Mouse (Mus musculus) intestine, embryonic 15.5 days (tissue): ENCODE data around the gene Slc16a3. TPM values are rescaled to one million over a fixed set of nuclear protein-coding genes. Genes with fewer than 3 reads are reported as not detected.

ENCODE experiments used
- ATAC-seq: fragments of 200-750 bp; cut with Nextera tagmentation; 2 replicates; pipeline ENCODE4 v1.8.0; 2017; ENCODE audit warnings: moderate TSS enrichment, moderate library complexity
- H3K27ac ChIP-seq: fragments of 300-500 bp; sonication (generic); 2 replicates; pipeline ENCODE4 v1.5.1; 2015; ENCODE audit warnings: mild to moderate bottlenecking, inconsistent platforms
- H3K27me3 ChIP-seq: fragments of 300-500 bp; sonication (generic); replicated peaks from 2 replicates; pipeline ENCODE4 v1.6.1; 2015; ENCODE audit warnings: inconsistent platforms
- H3K36me3 ChIP-seq: fragments of 300-500 bp; sonication (generic); 2 replicates; pipeline ENCODE4 v1.6.1; 2015; ENCODE audit warnings: inconsistent platforms
- H3K4me1 ChIP-seq: fragments of 300-500 bp; sonication (generic); replicated peaks from 2 replicates; pipeline ENCODE4 v1.6.1; 2015; ENCODE audit warnings: inconsistent platforms
- H3K4me2 ChIP-seq: fragments of 300-500 bp; sonication (generic); replicated peaks from 2 replicates; pipeline ENCODE4 v1.6.1; 2015; ENCODE audit warnings: mild to moderate bottlenecking, inconsistent platforms
- H3K4me3 ChIP-seq: fragments of 300-500 bp; sonication (generic); replicated peaks from 2 replicates; pipeline ENCODE4 v1.5.1; 2015; ENCODE audit warnings: inconsistent platforms
- H3K9ac ChIP-seq: fragments of 300-500 bp; sonication (generic); 2 replicates; pipeline ENCODE4 v1.6.1; 2015; ENCODE audit warnings: inconsistent platforms
- H3K9me3 ChIP-seq: fragments of 300-500 bp; sonication (generic); 2 replicates; pipeline ENCODE4 v1.6.1; 2016; ENCODE audit warnings: inconsistent platforms
- WGBS: fragments of 180-500 bp; shearing (Covaris S2); methylation state at CpG from one replicate; pipeline ENCODE4 v1.1.7; 2015; 5-methylcytosine and 5-hydroxymethylcytosine counted together
- polyA plus RNA-seq: library from polyadenylated mRNA; unstranded; fragments of >200 nt; fragmentation: Nextera tagmentation; extraction: Ambion mirVana; gene quantifications from 2 replicates; pipeline ENCODE4 v1.2.1, GENCODE M21; 2015

Gene Slc16a3
- polyA plus RNA-seq, 1 experiment from 2014 or later: 96.2 TPM

- 3% methylated on average over 39 of the region's 39 CpGs for whole genome bisulfite sequencing
- H3K4me3 ChIP-seq: peak overlapping the region; percentile 53
- H3K9ac ChIP-seq: peak overlapping the region; percentile 60
- H3K4me1 ChIP-seq: peaks cover 29% of the 10 kb centered on the region
- H3K4me2 ChIP-seq: peak overlapping the region; percentile 83
- no peaks in the 10 kb centered on the region for H3K27me3 ChIP-seq
- H3K36me3 ChIP-seq: peaks cover 3% of the 10 kb centered on the region; the same call in 1 of the 2 replicates
- H3K9me3 ChIP-seq: no peaks in the 10 kb centered on the region
- peak; percentile 87 for ATAC-seq
- H3K27ac ChIP-seq: peak overlapping the region; percentile 72
These were observed 2.3 kb downstream of the Slc16a3 start for GRCm38 (mm10) chr11:120950281-120951202.

- no peaks in the 10 kb centered on the region for H3K9me3 ChIP-seq
- H3K4me3 ChIP-seq: peak overlapping the region; percentile 53
- H3K27ac ChIP-seq: peak overlapping the region; percentile 41
- H3K9ac ChIP-seq: peak overlapping the region; percentile 23; the same call in 1 of the 2 replicates
- WGBS: 29% methylated on average over 8 of the region's 8 CpGs
- peak overlapping the region; percentile 83 for H3K4me2 ChIP-seq
- no peak for ATAC-seq
- no peaks in the 10 kb centered on the region for H3K27me3 ChIP-seq
- peaks cover 29% of the 10 kb centered on the region for H3K4me1 ChIP-seq
- peaks cover 5% of the 10 kb centered on the region; the same call in 1 of the 2 replicates for H3K36me3 ChIP-seq
These were observed 3.0 kb downstream of the Slc16a3 start for GRCm38 (mm10) chr11:120951237-120951636.

DNA sequence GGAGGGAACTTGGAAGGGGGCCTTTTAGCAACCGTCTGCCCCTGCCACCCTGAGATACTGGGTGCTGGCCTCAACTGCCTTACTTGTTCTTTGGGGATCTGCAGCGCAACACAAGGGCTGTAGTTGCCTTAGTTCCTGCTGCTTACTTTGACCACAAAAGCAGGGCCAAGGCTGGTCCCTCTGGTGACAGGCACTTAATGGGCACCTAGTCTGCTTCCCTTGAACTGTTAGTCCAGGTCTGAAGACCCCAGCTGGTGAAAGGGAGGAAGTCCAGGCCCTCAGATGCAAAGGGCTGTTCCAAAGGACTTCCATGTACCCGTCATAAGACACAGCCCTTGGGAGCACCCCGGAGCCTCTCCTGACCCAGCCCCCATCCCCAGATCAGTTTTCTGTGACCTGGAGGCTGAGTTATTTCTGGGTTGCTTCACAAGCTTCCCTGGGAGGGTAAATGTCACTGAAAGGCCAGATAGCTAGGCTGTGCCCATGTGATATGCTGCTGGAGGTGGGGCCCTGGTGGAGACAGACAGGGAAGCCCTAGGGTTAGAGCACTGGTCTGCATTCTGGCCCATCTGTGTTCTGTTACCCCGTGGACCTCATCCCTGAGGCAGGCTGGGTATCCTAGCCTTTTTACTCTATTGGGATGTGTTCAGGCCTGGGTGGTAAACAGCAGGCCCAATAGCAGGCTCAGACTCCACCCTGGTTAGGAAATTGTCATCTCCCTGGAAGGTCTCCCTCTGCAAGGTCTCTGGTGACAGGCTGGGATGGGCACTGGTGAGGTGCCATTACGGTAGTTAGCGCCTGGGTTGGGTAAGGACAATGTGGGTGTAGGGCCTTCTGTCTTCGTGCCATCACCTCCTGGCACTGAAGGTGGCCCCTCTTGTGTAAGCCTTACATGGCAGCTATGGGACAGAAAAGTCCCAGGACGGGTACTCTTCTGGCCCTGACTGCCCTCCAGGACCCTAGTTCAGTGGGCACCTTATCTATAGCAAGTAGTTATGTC lies 3.8 kb downstream of the Slc16a3 start:
- H3K9ac ChIP-seq: 0 out of 2 replicates have a peak overlapping the region, but pooled peaks have one; percentile 23
- H3K27me3 ChIP-seq: no peaks in the 10 kb centered on the region
- no peaks in the 10 kb centered on the region for H3K9me3 ChIP-seq
- H3K36me3 ChIP-seq: peaks cover 12% of the 10 kb centered on the region
- H3K27ac ChIP-seq: no peak overlapping the region; the same call in 1 of the 2 replicates
- WGBS: 79% methylated on average over 9 of the region's 9 CpGs
- H3K4me2 ChIP-seq: peak overlapping the region; percentile 83
- no peak for ATAC-seq
- H3K4me1 ChIP-seq: peaks cover 31% of the 10 kb centered on the region
- H3K4me3 ChIP-seq: no peak overlapping the region

GRCm38 (mm10) chr11:120954936-120955335 lies 6.7 kb downstream of the Slc16a3 start:
- Histone ChIP-seq H3K9me3 (no peaks in the 10 kb centered on the region), H3K4me1 (peaks cover 34% of the 10 kb centered on the region), H3K9ac (no peak overlapping the region), H3K4me2 (no peak overlapping the region), H3K4me3 (no peak overlapping the region), H3K27ac (no peak overlapping the region), H3K36me3 (peaks cover 25% of the 10 kb centered on the region), H3K27me3 (no peaks in the 10 kb centered on the region)
- no peak for ATAC-seq
- 71% methylated on average over 5 of the region's 5 CpGs for WGBS

GRCm38 (mm10) chr11:120955701-120956100 lies 7.4 kb downstream of the Slc16a3 start:
- Histone ChIP-seq H3K36me3 (peaks cover 25% of the 10 kb centered on the region), H3K27ac (no peak overlapping the region), H3K4me1 (peaks cover 27% of the 10 kb centered on the region), H3K9me3 (no peaks in the 10 kb centered on the region), H3K27me3 (no peaks in the 10 kb centered on the region), H3K9ac (no peak overlapping the region), H3K4me3 (no peak overlapping the region), H3K4me2 (no peak overlapping the region)
- no peak for ATAC-seq
- 93% methylated on average over 8 of the region's 8 CpGs for WGBS

- H3K4me3 ChIP-seq: no peak overlapping the region
- H3K27ac ChIP-seq: no peak overlapping the region
- H3K9ac ChIP-seq: no peak overlapping the region
- peaks cover 15% of the 10 kb centered on the region for H3K4me1 ChIP-seq
- 65% methylated on average over 8 of the region's 8 CpGs for WGBS
- no peaks in the 10 kb centered on the region for H3K9me3 ChIP-seq
- H3K4me2 ChIP-seq: no peak overlapping the region
- H3K27me3 ChIP-seq: no peaks in the 10 kb centered on the region
- ATAC-seq: no peak
- H3K36me3 ChIP-seq: peaks cover 29% of the 10 kb centered on the region
These were observed 8.8 kb downstream of the Slc16a3 start for GRCm38 (mm10) chr11:120957052-120957451.

GRCm38 (mm10) chr11:120957731-120958257 lies 9.5 kb downstream of the Slc16a3 start:
- no peak for ATAC-seq
- peaks cover 11% of the 10 kb centered on the region; the same call in 1 of the 2 replicates for H3K4me1 ChIP-seq
- no peak overlapping the region for H3K4me2 ChIP-seq
- H3K27me3 ChIP-seq: no peaks in the 10 kb centered on the region
- H3K9ac ChIP-seq: no peak overlapping the region
- peaks cover 37% of the 10 kb centered on the region for H3K36me3 ChIP-seq
- no peaks in the 10 kb centered on the region for H3K9me3 ChIP-seq
- 59% methylated on average over 15 of the region's 15 CpGs for WGBS
- no peak overlapping the region for H3K4me3 ChIP-seq
- no peak overlapping the region for H3K27ac ChIP-seq

DNA sequence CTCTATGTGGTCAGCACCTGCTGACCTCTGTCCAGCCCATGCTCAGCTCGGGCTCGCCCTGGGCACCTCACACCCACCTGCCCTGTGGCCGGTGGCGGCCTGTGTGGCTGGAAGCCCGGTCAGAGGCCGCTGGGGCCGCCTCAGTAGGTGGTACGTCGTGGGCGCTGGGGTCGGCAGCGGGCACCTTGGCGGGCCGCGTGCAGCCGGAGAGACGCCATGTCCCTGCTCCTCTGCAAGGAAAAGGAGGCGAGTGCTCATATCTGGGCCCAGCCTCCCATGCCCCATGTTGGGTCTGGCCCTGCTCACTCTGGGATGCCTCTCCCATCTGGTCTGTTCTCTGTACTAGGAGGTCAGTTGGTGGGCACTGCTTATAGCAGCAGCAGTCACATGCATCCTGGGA lies 10.8 kb downstream of the Slc16a3 start:
- H3K27me3 ChIP-seq: no peaks in the 10 kb centered on the region
- 88% methylated on average over 18 of the region's 18 CpGs for WGBS

DNA sequence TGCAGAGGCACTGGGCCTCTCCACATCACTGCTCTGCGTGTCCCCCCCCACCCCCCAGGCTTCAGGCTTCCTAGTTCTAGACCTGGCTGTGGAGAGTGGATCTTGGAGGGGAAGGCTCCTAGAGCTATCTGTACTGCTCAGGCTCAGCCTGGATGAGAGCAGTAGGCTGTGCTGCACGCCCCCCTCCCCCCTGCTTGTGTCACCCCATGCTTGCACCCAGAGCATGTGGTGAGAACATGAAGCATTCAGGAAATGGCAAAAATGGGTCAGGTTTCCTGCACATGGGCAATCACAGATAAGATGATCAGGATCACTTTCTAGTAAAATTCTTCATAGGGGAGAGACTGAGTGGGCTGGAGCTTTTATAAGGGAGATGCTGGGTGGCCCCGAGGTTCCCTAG lies 11.3 kb downstream of the Slc16a3 start:
- no peak overlapping the region for H3K9ac ChIP-seq
- H3K27ac ChIP-seq: no peak overlapping the region
- no peak overlapping the region for H3K4me3 ChIP-seq
- WGBS: 79% methylated on average over 3 of the region's 3 CpGs
- peaks cover 51% of the 10 kb centered on the region for H3K36me3 ChIP-seq
- H3K4me1 ChIP-seq: peaks cover 11% of the 10 kb centered on the region; the same call in 1 of the 2 replicates
- no peak overlapping the region for H3K4me2 ChIP-seq
- no peak for ATAC-seq
- no peaks in the 10 kb centered on the region for H3K27me3 ChIP-seq
- H3K9me3 ChIP-seq: no peaks in the 10 kb centered on the region

More for the DNA sequence above, 10.8 kb downstream of the Slc16a3 start:
- Histone ChIP-seq H3K27ac (no peak overlapping the region), H3K4me1 (peaks cover 11% of the 10 kb centered on the region; the same call in 1 of the 2 replicates), H3K9me3 (no peaks in the 10 kb centered on the region), H3K9ac (no peak overlapping the region), H3K4me2 (no peak overlapping the region), H3K4me3 (no peak overlapping the region), H3K36me3 (peaks cover 46% of the 10 kb centered on the region)
- no peak for ATAC-seq

DNA sequence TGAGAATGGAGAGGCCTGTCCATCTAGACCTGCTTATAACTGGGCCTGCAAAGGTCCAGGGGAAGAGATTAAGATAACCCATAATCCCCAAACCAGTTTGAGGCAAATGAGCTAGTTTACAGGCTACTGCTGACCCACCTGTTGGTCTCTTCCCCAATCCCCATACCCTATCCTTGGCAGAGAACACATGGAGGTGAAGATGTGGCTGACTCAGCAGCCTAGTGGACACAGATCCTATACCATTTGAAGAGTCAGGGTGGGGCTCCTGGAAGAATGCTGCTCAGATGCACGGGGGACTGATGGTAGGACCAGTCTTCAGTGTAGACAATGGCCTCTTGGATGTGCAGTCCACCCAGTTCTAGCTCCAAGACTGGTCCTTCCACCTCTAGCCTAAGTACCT lies 12.0 kb downstream of the Slc16a3 start:
- WGBS: 60% methylated on average over 1 of the region's 1 CpGs
- H3K4me3 ChIP-seq: no peak overlapping the region
- no peaks in the 10 kb centered on the region for H3K9me3 ChIP-seq
- no peak for ATAC-seq
- no peak overlapping the region for H3K27ac ChIP-seq
- no peaks in the 10 kb centered on the region for H3K27me3 ChIP-seq
- peaks cover 58% of the 10 kb centered on the region for H3K36me3 ChIP-seq
- no peak overlapping the region for H3K9ac ChIP-seq
- H3K4me1 ChIP-seq: peaks cover 11% of the 10 kb centered on the region; the same call in 1 of the 2 replicates
- H3K4me2 ChIP-seq: no peak overlapping the region

DNA sequence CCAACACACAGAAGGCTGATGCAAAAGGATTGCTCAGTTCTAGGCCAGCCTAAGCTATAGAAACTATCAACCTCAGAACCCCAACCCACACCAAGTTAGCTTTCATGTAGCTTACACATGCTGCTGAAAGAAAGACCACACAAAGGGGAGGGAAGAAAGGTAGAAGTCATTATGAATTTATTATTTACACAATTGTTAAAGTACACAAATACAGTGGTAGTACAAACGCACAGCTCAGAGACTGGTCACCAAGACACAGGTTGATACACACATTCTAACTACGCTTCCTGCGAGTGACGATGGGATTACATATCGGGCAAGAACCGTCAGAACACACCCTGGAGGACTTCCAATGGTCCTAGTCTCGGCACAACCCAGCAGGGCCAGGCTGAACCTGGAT lies 13.3 kb downstream of the Slc16a3 start:
- Histone ChIP-seq H3K36me3 (peaks cover 63% of the 10 kb centered on the region), H3K27me3 (no peaks in the 10 kb centered on the region), H3K27ac (no peak overlapping the region), H3K4me2 (no peak overlapping the region), H3K9ac (no peak overlapping the region), H3K9me3 (no peaks in the 10 kb centered on the region), H3K4me1 (peaks cover 11% of the 10 kb centered on the region; the same call in 1 of the 2 replicates), H3K4me3 (no peak overlapping the region)
- no peak for ATAC-seq
- 77% methylated on average over 7 of the region's 7 CpGs for WGBS
